Mouse (Mus musculus) liver, postnatal 0 days (tissue): Measurements from ENCODE around the gene Ppme1. TPM values are rescaled to one million over a fixed set of nuclear protein-coding genes. Genes with fewer than 3 reads are reported as not detected.

Experiments used
- ATAC-seq: fragments of 200-750 bp; cut with Nextera tagmentation; 2 replicates; pipeline ENCODE4 v1.8.0; 2017; ENCODE audit warnings: mild to moderate bottlenecking, moderate library complexity
- DNase-seq: peaks from one replicate; pipeline ENCODE4 v3.0.0-alpha.2; 2016
- H3K27ac ChIP-seq: fragments of 300-500 bp; sonication (generic); 2 replicates; pipeline ENCODE4 v1.5.1; 2014; ENCODE audit warnings: antibody characterized with exemption, moderate library complexity, mild to moderate bottlenecking, low read depth
- H3K27me3 ChIP-seq: fragments of 300-500 bp; sonication (generic); 2 replicates; pipeline ENCODE4 v1.6.1; 2014; ENCODE audit warnings: low read length, control low read depth, mixed read lengths; ENCODE audit not compliant: insufficient read depth
- H3K36me3 ChIP-seq: fragments of 300-500 bp; sonication (generic); replicated peaks from 2 replicates; pipeline ENCODE4 v1.6.1; 2014; ENCODE audit warnings: mild to moderate bottlenecking, control low read depth, low read length, moderate library complexity, mixed read lengths; ENCODE audit not compliant: insufficient read depth
- H3K4me1 ChIP-seq: fragments of 300-500 bp; sonication (generic); 2 replicates; pipeline ENCODE4 v1.6.1; 2014; ENCODE audit warnings: antibody characterized with exemption, mild to moderate bottlenecking, control low read depth; ENCODE audit not compliant: insufficient read depth
- H3K4me2 ChIP-seq: fragments of 300-500 bp; sonication (generic); 2 replicates; pipeline ENCODE4 v1.6.1; 2014; ENCODE audit warnings: low read depth, mild to moderate bottlenecking, low read length, moderate library complexity, mixed read lengths
- H3K4me3 ChIP-seq: fragments of 300-500 bp; sonication (generic); 2 replicates; pipeline ENCODE4 v1.5.1; 2014; ENCODE audit warnings: low read depth, low read length
- H3K9ac ChIP-seq: fragments of 300-500 bp; sonication (generic); replicated peaks from 2 replicates; pipeline ENCODE4 v1.6.1; 2014; ENCODE audit warnings: mild to moderate bottlenecking, moderate library complexity
- H3K9me3 ChIP-seq: fragments of 300-500 bp; sonication (generic); 2 replicates; pipeline ENCODE4 v1.6.1; 2016; ENCODE audit warnings: mild to moderate bottlenecking, control low read depth, low read length, mixed read lengths
- CTCF ChIP-seq: sonication (generic); IDR thresholded peaks from 2 replicates; pipeline ENCODE4 v1.5.1; 2016; ENCODE audit warnings: antibody characterized with exemption, low read depth
- EP300 ChIP-seq: IDR thresholded peaks from 2 replicates; pipeline ENCODE4 v1.6.1; 2016; ENCODE audit warnings: antibody characterized with exemption, low read depth, mild to moderate bottlenecking
- WGBS: fragments of 180-500 bp; shearing (Covaris S2); extraction: QIAGEN DNeasy Blood & Tissue Kit; methylation state at CpG from one replicate; pipeline ENCODE4 v1.1.7; 2014; ENCODE audit not compliant: insufficient replicate concordance; 5-methylcytosine and 5-hydroxymethylcytosine counted together
- polyA plus RNA-seq: library from polyadenylated mRNA; unstranded; fragments of >200 nt; fragmentation: Nextera tagmentation; extraction: Ambion mirVana; gene quantifications from 2 replicates; pipeline ENCODE4 v1.2.1, GENCODE M21; 2015

Gene Ppme1
- polyA plus RNA-seq, 1 experiment from 2014 or later, result 18.2 TPM

- WGBS, result 39% methylated on average over 6 of the region's 6 CpGs
- DNase-seq, result no peak
- TF ChIP-seq EP300 (no peak), CTCF (no peak)
- ATAC-seq, result no peak
- no peak overlapping the region for H3K4me3 ChIP-seq
- H3K9ac ChIP-seq, result no peak overlapping the region
- no peak overlapping the region for H3K27ac ChIP-seq
- no peaks in the 10 kb centered on the region for H3K36me3 ChIP-seq
- no peak overlapping the region for H3K4me2 ChIP-seq
- H3K4me1 ChIP-seq, result peaks cover 10% of the 10 kb centered on the region
- no peaks in the 10 kb centered on the region for H3K9me3 ChIP-seq
- no peaks in the 10 kb centered on the region for H3K27me3 ChIP-seq
These were observed 7.2 kb downstream of the Ppme1 start for GRCm38 (mm10) chr7:100364888-100365287.

GRCm38 (mm10) chr7:100363162-100363561, 8.9 kb downstream of the Ppme1 start:
- 81% methylated on average over 2 of the region's 2 CpGs for WGBS
- Histone ChIP-seq H3K9ac (no peak overlapping the region), H3K4me2 (no peak overlapping the region), H3K36me3 (no peaks in the 10 kb centered on the region), H3K27ac (no peak overlapping the region), H3K4me3 (no peak overlapping the region), H3K4me1 (peaks cover 9% of the 10 kb centered on the region), H3K27me3 (no peaks in the 10 kb centered on the region), H3K9me3 (no peaks in the 10 kb centered on the region)
- DNase-seq (no peak), ATAC-seq (no peak)
- TF ChIP-seq CTCF, result no peak
- TF ChIP-seq EP300, result no peak

- no peak for DNase-seq
- no peaks in the 10 kb centered on the region for H3K27me3 ChIP-seq
- no peak overlapping the region for H3K4me2 ChIP-seq
- ATAC-seq, result no peak
- TF ChIP-seq CTCF (no peak), EP300 (no peak)
- H3K4me1 ChIP-seq, result no peaks in the 10 kb centered on the region
- no peak overlapping the region for H3K4me3 ChIP-seq
- peaks cover 3% of the 10 kb centered on the region; the same call in 1 of the 2 replicates for H3K36me3 ChIP-seq
- H3K27ac ChIP-seq, result no peak overlapping the region
- no peaks in the 10 kb centered on the region for H3K9me3 ChIP-seq
- H3K9ac ChIP-seq, result no peak overlapping the region
These were observed 14.3 kb downstream of the Ppme1 start for GRCm38 (mm10) chr7:100357856-100358255.

- 71% methylated on average over 1 of the region's 1 CpGs for WGBS
- TF ChIP-seq CTCF (no peak), EP300 (no peak)
- Histone ChIP-seq H3K36me3 (peaks cover 3% of the 10 kb centered on the region; the same call in 1 of the 2 replicates), H3K4me2 (no peak overlapping the region), H3K27ac (no peak overlapping the region), H3K4me3 (no peak overlapping the region), H3K9me3 (no peaks in the 10 kb centered on the region), H3K4me1 (no peaks in the 10 kb centered on the region), H3K9ac (no peak overlapping the region), H3K27me3 (no peaks in the 10 kb centered on the region)
- peak; percentile 72 for ATAC-seq
- no peak for DNase-seq
These were observed 15.3 kb downstream of the Ppme1 start for GRCm38 (mm10) chr7:100356768-100357167.

- no peaks in the 10 kb centered on the region for H3K4me1 ChIP-seq
- H3K9me3 ChIP-seq, result no peaks in the 10 kb centered on the region
- no peaks in the 10 kb centered on the region for H3K27me3 ChIP-seq
- TF ChIP-seq EP300 (no peak), CTCF (no peak)
- H3K9ac ChIP-seq, result no peak overlapping the region
- 81% methylated on average over 5 of the region's 5 CpGs for WGBS
- DNase-seq, result no peak
- no peak overlapping the region for H3K4me2 ChIP-seq
- peak overlapping the region; percentile 36; the same call in 1 of the 2 replicates for H3K27ac ChIP-seq
- peaks cover 3% of the 10 kb centered on the region; the same call in 1 of the 2 replicates for H3K36me3 ChIP-seq
- no peak overlapping the region for H3K4me3 ChIP-seq
- ATAC-seq, result peak; percentile 55; the same call in 1 of the 2 replicates
These were observed 15.8 kb downstream of the Ppme1 start for GRCm38 (mm10) chr7:100356324-100356723.

GRCm38 (mm10) chr7:100354984-100355383, 17.1 kb downstream of the Ppme1 start:
- Histone ChIP-seq H3K27me3 (no peaks in the 10 kb centered on the region), H3K4me1 (no peaks in the 10 kb centered on the region), H3K36me3 (peaks cover 3% of the 10 kb centered on the region; the same call in 1 of the 2 replicates), H3K4me2 (no peak overlapping the region), H3K9ac (no peak overlapping the region), H3K9me3 (no peaks in the 10 kb centered on the region), H3K4me3 (no peak overlapping the region), H3K27ac (no peak overlapping the region)
- DNase-seq (no peak), ATAC-seq (no peak)
- no peak for TF ChIP-seq CTCF
- TF ChIP-seq EP300, result no peak
- 83% methylated on average over 4 of the region's 4 CpGs for WGBS

GRCm38 (mm10) chr7:100335921-100336320, 36.2 kb downstream of the Ppme1 start:
- Histone ChIP-seq H3K4me2 (no peak overlapping the region), H3K27me3 (no peaks in the 10 kb centered on the region), H3K9me3 (no peaks in the 10 kb centered on the region), H3K9ac (no peak overlapping the region), H3K4me1 (no peaks in the 10 kb centered on the region), H3K36me3 (peaks cover 60% of the 10 kb centered on the region), H3K27ac (no peak overlapping the region), H3K4me3 (no peak overlapping the region)
- 86% methylated on average over 2 of the region's 2 CpGs for WGBS
- ATAC-seq (no peak), DNase-seq (no peak)
- TF ChIP-seq EP300 (no peak), CTCF (no peak)
